Mouse (Mus musculus): ENCODE results near the gene Nsmce1. TPM values are rescaled to one million over a fixed set of nuclear protein-coding genes. Genes with fewer than 3 reads are reported as not detected.

Nsmce1 gene
- polyA plus RNA-seq, 1 experiment from 2014 or later: 122 TPM

DNA sequence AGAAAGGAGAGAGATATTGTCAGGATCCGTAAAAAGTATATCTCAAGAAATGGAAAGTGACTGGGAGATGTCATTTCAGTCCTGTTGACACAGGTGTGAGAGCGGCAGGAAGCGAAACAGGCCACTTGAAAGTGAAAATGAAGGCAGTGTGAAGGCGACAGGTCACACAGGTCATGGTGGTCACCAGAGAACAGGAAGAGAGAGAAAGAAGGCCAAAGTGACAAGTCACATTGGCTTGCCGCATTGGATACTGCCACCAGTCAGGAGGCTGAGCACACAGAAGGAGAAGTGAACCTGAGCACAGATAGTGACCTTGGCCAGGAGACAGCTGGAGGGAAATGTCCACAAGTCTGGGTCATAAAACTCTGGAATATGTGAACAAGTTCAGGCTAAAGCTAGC lies 20.0 kb upstream of the Nsmce1 start:
- Histone ChIP-seq H3K9ac (replicated peaks) (no peak overlapping the region), H3K27me3 (no peaks in the 10 kb centered on the region), H3K27ac (no peak overlapping the region), H3K4me2 (no peak overlapping the region), H3K36me3 (no peaks in the 10 kb centered on the region), H3K9me3 (no peaks in the 10 kb centered on the region), H3K4me1 (replicated peaks) (no peaks in the 10 kb centered on the region), H3K4me3 (replicated peaks) (no peak overlapping the region)
- ATAC-seq (ENCODE audit: insufficient number of reproducible peaks, insufficient read depth, low FRiP score, low TSS enrichment, low read depth): no peak
- WGBS: 84% methylated on average over 5 of the region's 5 CpGs

DNA sequence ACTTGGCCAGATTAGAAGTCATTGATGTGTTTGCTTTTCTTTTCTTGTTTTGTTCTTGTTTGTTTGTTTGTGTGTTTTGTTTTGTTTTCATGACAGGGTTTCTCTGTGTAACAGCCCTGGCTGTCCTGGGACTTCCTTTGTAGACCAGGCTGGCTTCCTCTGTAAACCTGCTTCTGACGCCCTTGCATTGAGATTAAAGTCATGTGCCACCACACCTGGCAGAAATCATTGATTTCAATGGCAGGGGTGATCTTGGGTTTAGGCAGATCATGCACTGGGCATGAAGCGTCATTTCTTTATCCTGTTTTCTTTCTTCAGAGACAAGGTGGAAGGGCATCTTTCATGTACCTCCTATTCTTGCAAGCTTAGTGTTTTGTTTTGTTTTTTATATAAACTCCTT lies 15.9 kb upstream of the Nsmce1 start:
- Histone ChIP-seq H3K9me3 (no peaks in the 10 kb centered on the region), H3K4me3 (replicated peaks) (no peak overlapping the region), H3K36me3 (no peaks in the 10 kb centered on the region), H3K27ac (no peak overlapping the region), H3K4me1 (replicated peaks) (no peaks in the 10 kb centered on the region), H3K9ac (replicated peaks) (no peak overlapping the region), H3K4me2 (no peak overlapping the region), H3K27me3 (no peaks in the 10 kb centered on the region)
- no peak for ATAC-seq (ENCODE audit: insufficient number of reproducible peaks, insufficient read depth, low FRiP score, low TSS enrichment, low read depth)
- 79% methylated on average over 2 of the region's 2 CpGs for WGBS

DNA sequence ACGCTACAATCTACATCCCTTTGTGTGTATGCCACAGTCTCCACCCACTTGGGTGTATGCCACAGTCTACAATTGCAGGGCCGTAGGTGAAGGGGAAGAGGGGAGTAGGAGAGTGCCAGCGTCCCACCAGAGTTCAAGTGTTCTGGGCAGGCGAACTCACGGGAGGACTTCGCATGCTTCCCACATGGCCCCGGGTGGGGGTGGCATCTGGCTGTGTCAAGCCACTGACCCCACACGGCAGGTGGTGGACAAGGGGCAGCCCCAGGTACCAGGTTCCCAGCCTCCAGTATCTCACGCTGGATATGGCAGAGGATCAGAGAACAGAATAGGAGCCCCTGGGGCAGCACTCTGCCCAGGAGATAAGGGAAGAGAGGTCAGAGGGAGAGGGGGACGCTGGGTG lies 14.2 kb upstream of the Nsmce1 start:
- Histone ChIP-seq H3K4me1 (replicated peaks) (no peaks in the 10 kb centered on the region), H3K9ac (replicated peaks) (no peak overlapping the region), H3K9me3 (no peaks in the 10 kb centered on the region), H3K27ac (no peak overlapping the region), H3K36me3 (no peaks in the 10 kb centered on the region), H3K27me3 (no peaks in the 10 kb centered on the region), H3K4me2 (no peak overlapping the region), H3K4me3 (replicated peaks) (no peak overlapping the region)
- ATAC-seq (ENCODE audit: insufficient number of reproducible peaks, insufficient read depth, low FRiP score, low TSS enrichment, low read depth): no peak
- 90% methylated on average over 10 of the region's 10 CpGs for WGBS

DNA sequence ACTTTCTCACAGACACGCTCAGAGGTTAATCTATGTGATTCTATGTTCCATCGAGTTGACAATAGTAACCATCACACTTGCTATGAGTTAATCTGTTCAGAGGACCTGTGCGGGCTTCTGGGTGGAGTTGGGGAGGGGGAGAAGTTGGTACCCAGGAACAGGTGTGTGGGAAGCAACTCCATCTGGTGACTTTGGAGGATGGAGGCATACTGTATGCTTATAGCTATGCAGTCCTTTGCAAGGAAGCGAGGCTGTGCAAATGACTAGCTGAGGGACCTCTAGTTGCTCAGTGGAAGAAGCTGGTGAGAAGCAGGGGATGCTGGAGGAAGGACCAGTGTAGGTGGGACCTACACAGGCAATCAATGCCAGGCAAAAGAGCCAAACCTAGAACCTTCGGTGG lies 13.2 kb upstream of the Nsmce1 start:
- H3K9me3 ChIP-seq: no peaks in the 10 kb centered on the region
- no peak overlapping the region for H3K27ac ChIP-seq
- 88% methylated on average over 5 of the region's 5 CpGs for WGBS
- ATAC-seq (ENCODE audit: insufficient number of reproducible peaks, insufficient read depth, low FRiP score, low TSS enrichment, low read depth): no peak
- H3K9ac ChIP-seq (replicated peaks): no peak overlapping the region
- no peaks in the 10 kb centered on the region for H3K36me3 ChIP-seq
- no peaks in the 10 kb centered on the region for H3K27me3 ChIP-seq
- H3K4me1 ChIP-seq (replicated peaks): no peaks in the 10 kb centered on the region
- no peak overlapping the region for H3K4me2 ChIP-seq
- H3K4me3 ChIP-seq (replicated peaks): no peak overlapping the region

DNA sequence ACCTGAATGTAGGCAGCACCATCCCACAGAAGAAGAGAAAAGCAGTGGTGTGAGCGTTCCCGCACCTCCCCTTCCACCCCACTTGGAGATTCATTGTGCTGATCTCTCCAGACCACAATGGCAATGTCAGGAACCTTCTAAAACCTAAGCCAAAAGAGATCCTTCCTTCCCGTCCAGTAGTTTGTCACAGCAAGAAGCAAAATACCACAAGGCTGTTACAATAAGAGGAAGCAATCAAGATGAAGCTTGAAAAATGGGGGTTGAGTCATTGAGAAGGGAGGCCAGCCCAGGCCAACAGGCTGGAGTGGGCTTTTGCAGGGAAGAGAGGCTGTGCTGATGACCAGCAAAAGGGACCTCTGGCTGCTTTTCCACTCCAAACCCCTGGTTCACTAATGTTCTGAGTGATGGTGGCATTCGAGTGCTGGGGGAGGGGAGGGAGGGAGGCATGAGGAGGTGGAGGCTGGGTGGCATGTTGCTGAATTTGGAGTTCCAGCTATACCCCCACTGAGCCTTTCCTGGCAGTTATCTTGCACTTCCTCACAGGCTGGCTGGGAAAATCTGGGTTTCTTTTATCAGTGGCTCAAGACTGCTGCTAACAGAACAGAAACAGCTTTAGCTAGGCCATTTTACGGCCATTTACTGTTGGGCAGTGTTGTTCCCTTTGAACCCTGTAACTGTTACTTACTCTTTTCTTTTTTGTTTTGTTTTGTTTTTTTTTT lies 12.1 kb upstream of the Nsmce1 start:
- Histone ChIP-seq H3K27ac (no peak overlapping the region), H3K4me2 (no peak overlapping the region), H3K36me3 (no peaks in the 10 kb centered on the region), H3K9me3 (no peaks in the 10 kb centered on the region), H3K27me3 (no peaks in the 10 kb centered on the region), H3K9ac (replicated peaks) (no peak overlapping the region), H3K4me3 (replicated peaks) (no peak overlapping the region), H3K4me1 (replicated peaks) (no peaks in the 10 kb centered on the region)
- ATAC-seq (ENCODE audit: insufficient number of reproducible peaks, insufficient read depth, low FRiP score, low TSS enrichment, low read depth): no peak
- WGBS: 83% methylated on average over 5 of the region's 5 CpGs

DNA sequence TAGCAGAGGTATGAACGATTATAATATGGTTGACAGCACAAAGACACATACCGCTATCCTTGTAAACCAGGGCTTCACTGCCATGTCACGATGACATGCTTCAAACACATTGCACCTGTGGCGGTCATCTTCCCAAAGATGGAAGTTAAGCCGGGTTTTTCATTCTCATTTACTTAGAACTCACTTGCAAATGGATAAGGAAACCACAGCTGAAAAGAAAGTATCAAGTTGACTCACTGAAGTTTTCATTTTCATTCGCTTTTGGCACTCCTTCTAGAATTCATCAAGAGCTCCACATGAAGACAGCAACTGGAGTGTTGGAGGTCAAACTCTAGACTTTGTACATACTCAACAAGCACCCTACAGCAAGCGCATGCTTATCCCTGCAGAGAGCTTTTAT lies 9.5 kb upstream of the Nsmce1 start:
- ATAC-seq (ENCODE audit: insufficient number of reproducible peaks, insufficient read depth, low FRiP score, low TSS enrichment, low read depth): no peak

DNA sequence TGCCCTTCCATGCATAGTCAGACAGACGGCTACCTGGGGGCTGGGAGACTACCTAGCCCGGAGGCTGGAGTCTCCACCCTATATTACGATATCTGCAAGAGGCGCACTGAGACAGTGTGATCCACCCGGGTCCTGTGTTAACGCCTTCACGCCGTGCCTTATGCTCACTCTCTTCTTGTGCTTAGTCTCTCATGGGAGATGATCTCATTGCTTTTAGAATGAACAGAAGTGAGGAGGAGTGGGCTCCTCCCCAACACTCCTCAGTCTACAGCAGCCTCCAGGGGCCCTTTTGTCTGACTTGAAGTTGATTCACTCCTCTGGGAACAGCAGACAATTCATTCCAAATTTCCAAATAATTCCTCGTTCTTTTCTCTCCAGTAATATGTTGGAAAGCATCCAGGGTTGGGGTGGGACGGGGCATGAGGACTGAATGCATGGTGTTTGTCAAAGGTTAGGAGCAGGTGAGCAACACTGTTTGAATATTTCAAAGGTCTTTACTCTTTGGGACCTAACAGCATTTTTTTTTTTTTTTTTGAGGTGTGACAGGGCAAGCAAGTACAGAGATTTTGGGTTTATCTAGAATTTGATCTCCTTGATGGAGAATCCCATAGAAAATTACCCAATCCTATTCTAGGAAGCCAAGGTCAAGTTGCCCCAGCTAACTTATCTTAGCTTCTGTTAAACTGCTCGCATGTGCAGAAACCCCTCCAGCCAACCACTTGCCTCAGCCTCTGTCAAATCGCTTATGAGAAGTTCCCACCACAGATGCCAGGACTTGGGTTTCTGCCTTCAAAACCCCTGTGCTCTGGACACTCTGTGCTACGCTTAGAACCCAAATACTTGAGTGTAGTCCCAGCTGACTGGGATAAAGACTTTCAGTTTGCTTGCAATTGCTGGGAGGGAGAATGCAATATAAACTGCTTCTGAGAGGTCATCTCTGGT lies 8.8 kb upstream of the Nsmce1 start:
- WGBS: 82% methylated on average over 13 of the region's 13 CpGs
- ATAC-seq (ENCODE audit: insufficient number of reproducible peaks, insufficient read depth, low FRiP score, low TSS enrichment, low read depth): no peak
- Histone ChIP-seq H3K9me3 (no peaks in the 10 kb centered on the region), H3K36me3 (no peaks in the 10 kb centered on the region), H3K27ac (no peak overlapping the region), H3K27me3 (no peaks in the 10 kb centered on the region), H3K4me1 (replicated peaks) (no peaks in the 10 kb centered on the region), H3K4me3 (replicated peaks) (no peak overlapping the region), H3K4me2 (no peak overlapping the region), H3K9ac (replicated peaks) (no peak overlapping the region)

More for the DNA sequence above, 9.5 kb upstream of the Nsmce1 start:
- Histone ChIP-seq H3K4me1 (replicated peaks) (no peaks in the 10 kb centered on the region), H3K9me3 (no peaks in the 10 kb centered on the region), H3K4me3 (replicated peaks) (no peak overlapping the region), H3K27me3 (no peaks in the 10 kb centered on the region), H3K27ac (no peak overlapping the region), H3K4me2 (no peak overlapping the region), H3K36me3 (no peaks in the 10 kb centered on the region), H3K9ac (replicated peaks) (no peak overlapping the region)
- 89% methylated on average over 7 of the region's 7 CpGs for WGBS

DNA sequence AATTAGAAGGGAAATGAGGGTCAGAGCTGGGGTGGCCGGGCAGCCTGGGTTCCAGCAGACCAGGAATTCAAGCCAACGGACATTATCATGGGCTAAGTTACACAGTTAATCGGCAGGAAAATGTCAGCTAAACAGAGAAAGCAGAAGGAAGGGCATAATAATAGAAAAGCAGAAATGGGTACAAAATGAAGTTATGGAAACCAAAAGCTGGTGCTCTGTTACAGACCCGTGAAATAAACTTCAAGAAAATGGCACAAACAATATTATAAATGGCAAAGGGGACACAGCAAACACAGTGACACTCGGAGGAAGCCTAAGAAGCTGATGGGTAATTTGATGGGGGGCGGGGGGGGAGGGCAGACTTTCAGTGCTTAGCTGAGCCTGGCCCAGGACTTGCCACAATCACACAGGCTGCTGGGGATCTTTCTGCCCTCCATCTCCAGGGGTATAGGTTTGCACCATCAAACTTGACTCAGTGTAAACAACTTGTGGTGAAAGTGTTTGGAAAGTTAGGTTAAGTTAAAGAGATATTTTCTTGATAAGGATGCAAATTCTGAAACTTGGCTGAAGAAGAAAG lies 4.6 kb upstream of the Nsmce1 start:
- no peak overlapping the region for H3K27ac ChIP-seq
- H3K27me3 ChIP-seq: no peaks in the 10 kb centered on the region
- H3K4me3 ChIP-seq (replicated peaks): no peak overlapping the region
- H3K36me3 ChIP-seq: no peaks in the 10 kb centered on the region
- WGBS: 86% methylated on average over 6 of the region's 6 CpGs
- no peak for ATAC-seq (ENCODE audit: insufficient number of reproducible peaks, insufficient read depth, low FRiP score, low TSS enrichment, low read depth)
- H3K4me1 ChIP-seq (replicated peaks): peaks cover 5% of the 10 kb centered on the region; the same call in 1 of the 2 replicates
- H3K9me3 ChIP-seq: no peaks in the 10 kb centered on the region
- H3K4me2 ChIP-seq: no peak overlapping the region
- H3K9ac ChIP-seq (replicated peaks): no peak overlapping the region

DNA sequence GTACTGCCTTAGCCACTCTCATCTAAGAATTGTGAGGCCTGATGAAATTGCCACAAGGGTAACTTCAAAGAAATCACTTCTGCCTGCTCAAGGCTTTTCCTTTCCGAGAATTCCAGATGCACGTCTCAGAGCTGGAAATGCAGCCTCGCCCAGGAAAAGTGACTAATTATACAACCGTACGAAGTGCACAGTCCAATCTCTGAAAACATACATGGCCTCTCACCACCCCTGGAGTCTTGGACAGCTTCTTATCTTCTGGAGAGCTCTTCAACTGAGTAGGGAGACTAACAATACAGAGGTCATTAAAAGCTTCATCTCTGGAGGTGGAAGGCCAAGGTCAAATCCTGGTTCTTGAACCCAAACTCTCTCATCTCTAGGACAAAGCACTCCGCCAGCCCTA lies 1.2 kb upstream of the Nsmce1 start:
- WGBS: 80% methylated on average over 6 of the region's 6 CpGs
- H3K36me3 ChIP-seq: no peaks in the 10 kb centered on the region
- no peaks in the 10 kb centered on the region for H3K9me3 ChIP-seq
- no peak overlapping the region for H3K4me3 ChIP-seq (replicated peaks)
- peak overlapping the region; percentile 71; the same call in 1 of the 2 replicates for H3K9ac ChIP-seq (replicated peaks)
- no peaks in the 10 kb centered on the region for H3K27me3 ChIP-seq
- H3K4me1 ChIP-seq (replicated peaks): peaks cover 12% of the 10 kb centered on the region
- no peak overlapping the region for H3K4me2 ChIP-seq
- 0 out of 2 replicates have a peak overlapping the region, but pooled peaks have one; percentile 88 for H3K27ac ChIP-seq
- ATAC-seq (ENCODE audit: insufficient number of reproducible peaks, insufficient read depth, low FRiP score, low TSS enrichment, low read depth): no peak

DNA sequence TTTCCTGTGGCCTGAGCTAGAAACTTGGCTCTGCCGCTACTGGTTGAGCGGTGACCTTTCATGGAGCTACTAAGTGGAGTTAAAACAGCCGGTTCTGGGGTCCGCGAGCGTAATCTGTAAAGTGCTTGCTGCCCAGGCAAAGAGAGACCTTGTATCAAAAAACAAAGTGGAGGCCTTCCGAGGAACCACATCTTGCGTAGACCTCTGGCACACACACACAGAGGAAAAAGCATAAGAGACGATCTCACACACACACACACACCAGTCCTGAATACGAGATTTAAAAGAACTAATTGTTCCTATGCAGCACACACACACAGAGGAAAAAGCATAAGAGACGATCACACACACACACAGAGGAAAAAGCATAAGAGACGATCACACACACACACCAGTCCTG lies 364 bp upstream of the Nsmce1 start:
- peak overlapping the region; percentile 74 for H3K4me2 ChIP-seq
- WGBS: 29% methylated on average over 12 of the region's 12 CpGs
- ATAC-seq (ENCODE audit: insufficient number of reproducible peaks, insufficient read depth, low FRiP score, low TSS enrichment, low read depth): peak; percentile 8; the same call in 1 of the 2 replicates
- H3K9ac ChIP-seq (replicated peaks): peak overlapping the region; percentile 71
- H3K27me3 ChIP-seq: no peaks in the 10 kb centered on the region
- H3K4me3 ChIP-seq (replicated peaks): peak overlapping the region; percentile 58
- no peaks in the 10 kb centered on the region for H3K36me3 ChIP-seq
- H3K4me1 ChIP-seq (replicated peaks): peaks cover 12% of the 10 kb centered on the region
- H3K27ac ChIP-seq: peak overlapping the region; percentile 88
- H3K9me3 ChIP-seq: no peaks in the 10 kb centered on the region

DNA sequence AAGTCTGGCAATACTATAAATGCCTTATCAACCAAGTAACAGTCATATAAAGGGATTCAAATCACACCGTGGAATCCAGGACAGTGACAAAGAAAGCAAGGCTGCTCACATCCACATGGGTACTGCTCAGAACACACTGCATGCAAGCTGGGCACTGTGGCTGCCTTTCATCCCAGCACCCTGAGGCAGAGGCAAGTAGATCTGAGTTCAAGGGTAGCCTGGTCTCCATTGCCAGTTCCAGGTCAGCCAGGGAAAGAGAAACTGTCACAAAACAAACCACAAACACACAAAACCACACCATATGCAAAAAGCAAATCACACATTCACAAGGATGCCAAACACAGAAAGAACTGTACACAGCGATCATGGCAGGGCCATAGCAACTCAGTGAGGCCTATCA lies 1.8 kb downstream of the Nsmce1 start:
- H3K27me3 ChIP-seq: no peaks in the 10 kb centered on the region
- H3K4me2 ChIP-seq: no peak overlapping the region
- no peak overlapping the region for H3K4me3 ChIP-seq (replicated peaks)
- no peak overlapping the region for H3K27ac ChIP-seq
- no peak overlapping the region for H3K9ac ChIP-seq (replicated peaks)
- WGBS: 96% methylated on average over 2 of the region's 2 CpGs
- peaks cover 12% of the 10 kb centered on the region for H3K4me1 ChIP-seq (replicated peaks)
- H3K9me3 ChIP-seq: no peaks in the 10 kb centered on the region
- no peak for ATAC-seq (ENCODE audit: insufficient number of reproducible peaks, insufficient read depth, low FRiP score, low TSS enrichment, low read depth)
- peaks cover 18% of the 10 kb centered on the region for H3K36me3 ChIP-seq

Data from limb, embryonic 12.5 days (tissue).